Mouse (Mus musculus) bone marrow macrophage, adult 2 months (primary cell): Measurements from ENCODE around the gene Gm20388.

Source experiments
- CTCF ChIP-seq: IDR thresholded peaks from 2 replicates; pipeline ENCODE4 v1.5.1; 2012; ENCODE audit warnings: low read depth, mild to moderate bottlenecking, low read length, moderate library complexity
- POLR2A ChIP-seq: IDR thresholded peaks from 2 replicates; pipeline ENCODE4 v1.6.1; 2012; ENCODE audit warnings: mild to moderate bottlenecking, low read depth, low read length, borderline replicate concordance

- no peak for TF ChIP-seq CTCF
- no peak for TF ChIP-seq POLR2A
These were observed 4292.3 kb downstream of the Gm20388 start for GRCm38 (mm10) chr8:124202895-124203294.
